Mouse (Mus musculus) lung, adult 2 months (tissue): ENCODE data around the gene Nrap.

Experiments
- CTCF ChIP-seq: fragments of 200-500 bp; IDR thresholded peaks from 2 replicates; pipeline ENCODE4 v1.5.1; 2011; ENCODE audit warnings: mild to moderate bottlenecking, low read length, control low read depth; ENCODE audit not compliant: insufficient read depth
- POLR2A ChIP-seq: fragments of 200-500 bp; IDR thresholded peaks from 2 replicates; pipeline ENCODE4 v1.6.1; 2011; ENCODE audit warnings: low read depth, mild to moderate bottlenecking, control low read depth, low read length, borderline replicate concordance; ENCODE audit errors: extremely low read depth

DNA sequence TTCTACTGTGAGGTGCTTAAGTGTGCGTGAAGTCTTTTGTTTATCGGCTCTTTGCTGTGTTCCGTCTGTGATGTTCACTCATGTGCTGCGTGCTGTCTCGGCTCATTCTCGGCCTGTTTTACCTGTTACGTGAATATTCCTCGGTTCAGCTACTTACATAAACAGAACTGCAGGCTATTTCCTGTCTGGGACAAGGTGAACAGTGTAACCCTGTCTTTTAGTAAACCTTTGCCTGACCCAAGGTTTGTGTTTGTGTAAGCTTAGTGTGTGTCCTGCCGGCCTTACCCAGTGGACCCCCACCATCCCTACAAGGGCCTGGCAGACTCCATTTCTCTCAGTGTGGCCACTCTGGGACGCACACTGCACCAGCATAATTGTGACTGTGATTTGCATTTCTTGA lies 42.9 kb upstream of the Nrap start:
- TF ChIP-seq POLR2A: no peak
- TF ChIP-seq CTCF: no peak
